Mouse (Mus musculus) thymus, adult 18-20 months (tissue): ENCODE measurements around the gene Ube2k.

Experiments used
- DNase-seq, 2 experiments: peaks; one replicate each; pipeline ENCODE4 v3.0.0; 2022; ENCODE audit warnings: mixed read lengths in 2 of 2

Ube2k gene

GRCm38 (mm10) chr5:65538121-65538520, 1.1 kb downstream of the Ube2k start:
- DNase-seq: no peak

GRCm38 (mm10) chr5:65538829-65539228, 1.8 kb downstream of the Ube2k start:
- DNase-seq: no peak

GRCm38 (mm10) chr5:65539786-65540185, 2.8 kb downstream of the Ube2k start:
- DNase-seq: no peak

GRCm38 (mm10) chr5:65541889-65542288, 4.9 kb downstream of the Ube2k start:
- DNase-seq: no peak

GRCm38 (mm10) chr5:65543491-65543890, 6.5 kb downstream of the Ube2k start:
- DNase-seq: no peak

GRCm38 (mm10) chr5:65544616-65545015, 7.6 kb downstream of the Ube2k start:
- no peak for DNase-seq

- no peak for DNase-seq
These were observed 12.6 kb downstream of the Ube2k start for GRCm38 (mm10) chr5:65549677-65550076.

GRCm38 (mm10) chr5:65557109-65557508, 20.1 kb downstream of the Ube2k start:
- DNase-seq: no peak

- no peak for DNase-seq
These were observed 24.3 kb downstream of the Ube2k start for GRCm38 (mm10) chr5:65561125-65561893.

GRCm38 (mm10) chr5:65565486-65565885, 28.5 kb downstream of the Ube2k start:
- DNase-seq: no peak

- DNase-seq: no peak
These were observed 37.8 kb downstream of the Ube2k start for GRCm38 (mm10) chr5:65574876-65575275.

GRCm38 (mm10) chr5:65575896-65576295, 38.9 kb downstream of the Ube2k start:
- DNase-seq: no peak

GRCm38 (mm10) chr5:65578545-65578944, 41.5 kb downstream of the Ube2k start:
- DNase-seq: no peak

GRCm38 (mm10) chr5:65586291-65586690, 49.3 kb downstream of the Ube2k start:
- no peak for DNase-seq

GRCm38 (mm10) chr5:65590199-65590598, 53.2 kb downstream of the Ube2k start:
- DNase-seq: no peak

GRCm38 (mm10) chr5:65592421-65592820, 55.4 kb downstream of the Ube2k start:
- DNase-seq: no peak

- DNase-seq: no peak
These were observed 62.6 kb downstream of the Ube2k start for GRCm38 (mm10) chr5:65599681-65600080.

GRCm38 (mm10) chr5:65606820-65607219, 69.8 kb downstream of the Ube2k start:
- DNase-seq: no peak

GRCm38 (mm10) chr5:65609769-65610168, 72.7 kb downstream of the Ube2k start:
- DNase-seq: no peak

- no peak for DNase-seq
These were observed 73.5 kb downstream of the Ube2k start for GRCm38 (mm10) chr5:65610541-65610940.

- DNase-seq: no peak
These were observed 76.3 kb downstream of the Ube2k start for GRCm38 (mm10) chr5:65613152-65613924.

- no peak for DNase-seq
These were observed 87.3 kb downstream of the Ube2k start for GRCm38 (mm10) chr5:65624340-65624739.

- DNase-seq: no peak
These were observed 101.9 kb downstream of the Ube2k start for GRCm38 (mm10) chr5:65638896-65639295.
